Mouse (Mus musculus) G1E (cell line): ENCODE measurements around the gene Mtmr6.

Source experiments
- CTCF ChIP-seq: IDR thresholded peaks from 2 replicates; pipeline ENCODE4 v1.5.1; 2012; ENCODE audit warnings: low read depth, low read length, inconsistent platforms, mixed read lengths
- TAL1 ChIP-seq: conservative IDR thresholded peaks from 2 replicates; pipeline ENCODE4 v1.6.1; 2012; ENCODE audit warnings: low read depth, low read length, inconsistent platforms, mixed read lengths

DNA sequence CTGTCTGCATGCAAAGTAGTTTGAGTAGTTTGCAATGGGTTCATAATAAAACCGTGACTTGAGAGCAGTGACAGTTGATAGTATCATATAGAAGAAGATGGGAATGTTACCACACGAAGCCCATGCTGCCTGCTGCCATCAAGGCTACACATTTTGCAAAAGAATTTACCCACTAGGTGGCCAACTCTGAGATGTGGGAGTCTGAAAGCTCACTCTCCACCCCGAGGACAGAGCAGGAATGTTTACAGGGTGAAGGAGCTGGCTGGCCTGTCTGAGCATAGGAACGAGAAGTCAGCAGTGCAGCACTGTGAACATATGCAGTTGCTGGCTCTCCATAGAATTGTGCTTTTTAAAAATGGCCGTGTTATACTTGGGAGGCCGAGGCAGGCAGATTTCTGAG lies 43.1 kb downstream of the Mtmr6 start:
- TF ChIP-seq TAL1, result no peak
- no peak for TF ChIP-seq CTCF
